Mouse (Mus musculus) layer of hippocampus, postnatal 25 days (tissue): Measurements from ENCODE around the gene Lipo4. TPM values are rescaled to one million over a fixed set of nuclear protein-coding genes. Genes with fewer than 3 reads are reported as not detected.
"Not testable (repeated sequence)": the region's sequence is repeated elsewhere in the genome, so short reads cannot be mapped to it uniquely, and the experiment has no call there.

Source experiments
- DNase-seq, 2 experiments: peaks; one replicate each; pipeline ENCODE4 v3.0.0; 2022; ENCODE audit warnings: mixed read lengths in 2 of 2, low spot score in 1 of 2; ENCODE audit errors: extremely low spot score in 1 of 2
- total RNA-seq, 2 experiments: library from RNA; stranded (reverse); gene quantifications; 2 replicates each; pipeline ENCODE4 v1.2.3; 2021

The Lipo4 gene
- under 1 TPM; 0.12 to 0.21 TPM for total RNA-seq

DNA sequence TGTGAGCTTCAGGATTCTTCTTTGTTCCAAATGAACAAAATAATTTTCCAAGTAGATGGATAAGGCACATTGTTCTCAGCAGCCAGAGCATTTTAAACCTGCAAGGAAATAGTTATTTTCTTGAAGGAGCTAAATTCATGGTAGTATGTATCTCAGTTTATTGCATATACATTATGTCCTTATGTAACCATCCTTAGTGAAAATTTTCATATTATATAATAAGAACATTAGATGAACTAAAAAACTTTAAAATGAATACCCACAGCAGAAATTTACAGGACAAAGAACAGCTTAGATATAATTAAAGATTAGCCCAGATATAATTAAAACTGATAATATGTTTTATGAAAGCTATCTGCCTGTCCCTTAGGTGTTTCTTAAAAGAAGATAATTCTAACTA, at the start of gene Lipo4:
Gene Lipo4 (minus strand): TSS at position 101 of the 400 bp plus-strand sequence.
- no peak for DNase-seq

- not testable (repeated sequence) for DNase-seq
These were observed 61.2 kb downstream of the Lipo4 start for GRCm38 (mm10) chr19:33456426-33456825.

- DNase-seq: no peak
These were observed 63.9 kb downstream of the Lipo4 start for GRCm38 (mm10) chr19:33453725-33454124.

Other genes starting within 250 kb of the Lipo4 start
- gene Rnls, start 125.5 kb downstream of the Lipo4 start, total RNA-seq: 1 to 10 TPM; 1.5 to 1.8 TPM
- not detected for gene Gm8978, start 107.5 kb upstream of the Lipo4 start, total RNA-seq
- under 1 TPM; 0.17 to 0.33 TPM for gene Lipo2, start 233.6 kb upstream of the Lipo4 start, total RNA-seq
- 1 to 10 TPM; 4.6 to 5.4 TPM for gene Lipo3, start 244.2 kb upstream of the Lipo4 start, total RNA-seq